Mouse (Mus musculus): ENCODE measurements around the gene Tmsb10.

GRCm38 (mm10) chr6:72969787-72970186, 11.2 kb upstream of the Tmsb10 start:
- TF ChIP-seq CTCF (IDR thresholded peaks at IDR 0.05) (no peak), EP300 (IDR thresholded peaks at IDR 0.05; ENCODE audit: insufficient read depth, low read depth, low read length) (no peak)

All from heart, adult 2 months (tissue).